Mouse (Mus musculus) myocyte (in vitro differentiated cells): ENCODE measurements around the gene Ercc6. TPM values are rescaled to one million over a fixed set of nuclear protein-coding genes. Genes with fewer than 3 reads are reported as not detected.

Experiments used
- H3K27me3 ChIP-seq: one replicate; pipeline ENCODE4 v1.6.1; 2011; ENCODE audit not compliant: control insufficient read depth, insufficient read depth, insufficient read length
- H3K36me3 ChIP-seq: one replicate; pipeline ENCODE4 v1.6.1; 2011; ENCODE audit not compliant: control insufficient read depth, insufficient read depth
- H3K4me2 ChIP-seq: one replicate; pipeline ENCODE4 v1.6.1; 2011; ENCODE audit warnings: low read depth, control low read depth
- H3K4me3 ChIP-seq: one replicate; pipeline ENCODE4 v1.5.1; 2011; ENCODE audit warnings: mild to moderate bottlenecking, control low read depth, moderate library complexity
- H3K79me2 ChIP-seq: one replicate; pipeline ENCODE4 v1.6.1; 2011; ENCODE audit not compliant: control insufficient read depth, insufficient read depth
- H3ac ChIP-seq: one replicate; pipeline ENCODE4 v1.6.1; 2011; ENCODE audit not compliant: control insufficient read depth, insufficient read length
- CEBPB ChIP-seq: IDR thresholded peaks from 2 replicates; pipeline ENCODE4 v1.6.1; 2011; ENCODE audit warnings: mild to moderate bottlenecking, moderate library complexity; ENCODE audit not compliant: poor library complexity, insufficient read depth, severe bottlenecking
- E2F4 ChIP-seq: IDR thresholded peaks from one replicate; pipeline ENCODE4 v1.6.1; 2011; ENCODE audit warnings: mild to moderate bottlenecking, control low read depth, moderate library complexity; ENCODE audit not compliant: insufficient read depth
- MAX ChIP-seq: IDR thresholded peaks from one replicate; pipeline ENCODE4 v1.6.1; 2011; ENCODE audit warnings: low read depth, mild to moderate bottlenecking, control low read depth
- MYOD1 ChIP-seq, 3 experiments: IDR thresholded peaks; one replicate each; pipeline ENCODE4 v1.6.1; 2011; ENCODE audit warnings: control low read depth in 2 of 3, low read depth in 2 of 3, mild to moderate bottlenecking in 2 of 3, moderate library complexity in 1 of 3; ENCODE audit not compliant: insufficient read length in 2 of 3, control insufficient read depth in 1 of 3
- MYOG ChIP-seq, 3 experiments: IDR thresholded peaks; one replicate each; pipeline ENCODE4 v1.6.1; 2011; ENCODE audit warnings: control low read depth in 2 of 3, low read depth in 2 of 3, mild to moderate bottlenecking in 2 of 3; ENCODE audit not compliant: insufficient read length in 2 of 3, control insufficient read depth in 1 of 3, insufficient read depth in 1 of 3
- POLR2A ChIP-seq: IDR thresholded peaks from one replicate; pipeline ENCODE4 v1.6.1; 2011; ENCODE audit warnings: low read depth, mild to moderate bottlenecking, control low read depth, moderate library complexity; ENCODE audit not compliant: insufficient read length
- POLR2AphosphoS2 ChIP-seq: IDR thresholded peaks from one replicate; pipeline ENCODE4 v1.6.1; 2011; ENCODE audit warnings: low read depth, control low read depth; ENCODE audit not compliant: insufficient read length
- REST ChIP-seq: IDR thresholded peaks from one replicate; pipeline ENCODE4 v1.6.1; 2011; ENCODE audit warnings: mild to moderate bottlenecking, control low read depth, moderate library complexity; ENCODE audit not compliant: insufficient read depth, insufficient read length
- SRF ChIP-seq: IDR thresholded peaks from one replicate; pipeline ENCODE4 v1.6.1; 2011; ENCODE audit warnings: low read depth; ENCODE audit not compliant: control insufficient read depth, insufficient read length
- TCF12 ChIP-seq: IDR thresholded peaks from one replicate; pipeline ENCODE4 v1.6.1; 2011; ENCODE audit warnings: mild to moderate bottlenecking, control low read depth; ENCODE audit not compliant: poor library complexity, insufficient read depth, severe bottlenecking
- TCF3 ChIP-seq: IDR thresholded peaks from one replicate; pipeline ENCODE4 v1.6.1; 2011; ENCODE audit warnings: low read depth, control low read depth; ENCODE audit not compliant: insufficient read length
- USF1 ChIP-seq: IDR thresholded peaks from one replicate; pipeline ENCODE4 v1.6.1; 2011; ENCODE audit warnings: low read depth, mild to moderate bottlenecking, control low read depth, moderate library complexity
- polyA plus RNA-seq: library from polyadenylated mRNA; unstranded; fragments of >200 nt; fragmentation: generic; extraction: Trizol; gene quantifications from one replicate; pipeline ENCODE4 v1.2.1, GENCODE M21; 2012; ENCODE audit warnings: missing spikeins

The Ercc6 gene
- polyA plus RNA-seq, 1 experiment, result 2.1 TPM

DNA sequence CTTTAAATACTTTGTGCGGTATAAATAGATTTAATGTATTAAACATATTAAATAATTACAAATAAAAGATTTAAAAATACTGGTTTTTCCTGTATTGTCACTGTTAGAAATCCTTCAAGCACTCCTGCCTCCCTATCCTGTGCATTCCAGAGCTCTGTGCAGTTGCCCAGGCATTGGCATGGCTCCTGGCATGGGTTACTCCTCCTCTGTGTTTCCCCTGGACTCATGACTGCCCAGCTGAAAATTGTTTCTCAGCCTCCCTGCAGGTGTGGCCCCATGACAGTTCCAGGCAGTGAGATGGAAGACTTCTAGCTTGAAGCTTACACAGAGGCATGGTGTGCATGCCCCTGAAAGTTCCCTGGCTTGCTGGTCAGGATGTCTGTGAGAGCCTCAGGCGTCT, 65.1 kb downstream of the Ercc6 start:
- Histone ChIP-seq H3K4me3 (no peak overlapping the region), H3K4me2 (no peak overlapping the region), H3K36me3 (peaks cover 17% of the 10 kb centered on the region), H3K27me3 (peaks cover 1% of the 10 kb centered on the region), H3K79me2 (no peaks in the 10 kb centered on the region), H3ac (no peak overlapping the region)
- no peak for TF ChIP-seq MAX
- no peak for TF ChIP-seq MYOG (IDR thresholded peaks at IDR 0.05; ENCODE audit: control insufficient read depth in 1 of 3, insufficient read depth in 1 of 3, insufficient read length in 2 of 3, low read depth in 2 of 3)
- no peak for TF ChIP-seq USF1
- TF ChIP-seq REST, result no peak
- TF ChIP-seq E2F4, result no peak
- TF ChIP-seq CEBPB, result no peak
- TF ChIP-seq POLR2A, result no peak
- TF ChIP-seq SRF, result no peak
- no peak for TF ChIP-seq MYOD1 (IDR thresholded peaks at IDR 0.05; ENCODE audit: control insufficient read depth in 1 of 3, insufficient read length in 2 of 3, low read depth in 2 of 3)
- TF ChIP-seq TCF3, result no peak
- no peak for TF ChIP-seq TCF12

DNA sequence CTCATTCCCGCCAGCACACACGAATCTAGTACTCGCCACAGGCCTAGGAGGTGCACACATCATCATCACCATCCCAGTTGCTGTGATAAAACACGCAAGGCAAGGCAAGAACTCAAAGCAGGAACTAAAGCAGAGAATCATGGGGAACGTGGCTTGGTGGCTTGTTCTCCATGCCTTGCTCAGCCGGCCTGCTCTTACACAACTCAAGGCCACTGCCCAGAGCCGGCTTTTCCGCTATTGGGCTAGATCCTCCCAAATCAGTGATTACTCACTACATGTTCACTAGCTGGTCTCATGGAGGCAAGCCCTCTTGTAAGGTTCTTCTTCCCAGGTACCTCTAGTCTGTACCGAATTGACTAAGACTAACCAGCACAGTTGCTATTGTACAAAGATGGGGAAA, 70.4 kb downstream of the Ercc6 start:
- H3K36me3 ChIP-seq, result no peaks in the 10 kb centered on the region
- H3ac ChIP-seq, result no peak overlapping the region
- peaks cover 19% of the 10 kb centered on the region for H3K27me3 ChIP-seq
- TF ChIP-seq CEBPB (no peak), SRF (no peak), MYOG (IDR thresholded peaks at IDR 0.05; ENCODE audit: control insufficient read depth in 1 of 3, insufficient read depth in 1 of 3, insufficient read length in 2 of 3, low read depth in 2 of 3) (no peak), REST (no peak), POLR2A (no peak), MAX (no peak), E2F4 (no peak), POLR2AphosphoS2 (no peak), USF1 (no peak), TCF12 (no peak), MYOD1 (IDR thresholded peaks at IDR 0.05; ENCODE audit: control insufficient read depth in 1 of 3, insufficient read length in 2 of 3, low read depth in 2 of 3) (no peak), TCF3 (no peak)
- no peak overlapping the region for H3K4me3 ChIP-seq
- H3K79me2 ChIP-seq, result no peaks in the 10 kb centered on the region
- H3K4me2 ChIP-seq, result no peak overlapping the region

DNA sequence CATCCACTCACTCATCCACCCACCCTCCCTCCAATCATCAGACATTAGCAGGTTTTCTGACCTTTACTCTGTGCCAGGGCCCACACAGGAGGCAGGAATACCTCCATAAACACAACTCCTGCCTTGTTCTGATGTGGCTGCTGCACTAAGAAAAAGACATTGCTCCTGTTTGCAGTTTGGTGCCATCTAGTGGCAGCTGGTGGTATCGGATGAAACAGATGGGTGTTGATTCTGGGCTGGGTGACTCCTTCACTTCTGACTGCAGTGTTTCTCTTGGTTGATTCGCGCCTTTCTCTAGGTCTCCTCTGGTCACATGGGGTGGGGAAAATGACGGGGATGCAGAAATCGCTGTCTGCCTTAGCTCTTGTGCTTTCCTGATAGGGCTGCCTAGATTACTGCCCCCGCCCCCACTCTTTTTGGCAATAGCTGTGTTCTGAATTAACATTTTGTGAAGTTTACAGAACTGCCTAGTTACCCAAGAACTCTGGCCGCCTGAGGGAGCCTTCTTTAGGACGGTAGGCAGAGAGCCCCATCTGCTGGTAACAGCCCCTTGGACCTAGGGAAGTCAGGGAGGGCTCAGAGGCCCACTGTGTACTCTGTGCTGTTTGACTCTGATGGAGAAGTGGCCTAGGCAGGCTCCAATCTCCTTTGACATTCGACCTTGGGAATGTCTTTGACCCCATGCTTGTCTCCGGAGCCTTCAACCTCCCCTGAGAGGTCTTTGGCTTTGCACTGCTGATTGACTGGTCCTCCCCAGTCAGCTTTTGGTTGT, 73.9 kb downstream of the Ercc6 start:
- Histone ChIP-seq H3K4me2 (no peak overlapping the region), H3K27me3 (peaks cover 51% of the 10 kb centered on the region), H3K4me3 (no peak overlapping the region), H3K79me2 (no peaks in the 10 kb centered on the region), H3K36me3 (no peaks in the 10 kb centered on the region), H3ac (no peak overlapping the region)
- TF ChIP-seq TCF12 (no peak), USF1 (no peak), MYOG (IDR thresholded peaks at IDR 0.05; ENCODE audit: control insufficient read depth in 1 of 3, insufficient read depth in 1 of 3, insufficient read length in 2 of 3, low read depth in 2 of 3) (no peak), REST (no peak), MAX (no peak), E2F4 (no peak), SRF (no peak), POLR2AphosphoS2 (no peak), POLR2A (no peak), MYOD1 (IDR thresholded peaks at IDR 0.05; ENCODE audit: control insufficient read depth in 1 of 3, insufficient read length in 2 of 3, low read depth in 2 of 3) (no peak), CEBPB (no peak), TCF3 (no peak)

DNA sequence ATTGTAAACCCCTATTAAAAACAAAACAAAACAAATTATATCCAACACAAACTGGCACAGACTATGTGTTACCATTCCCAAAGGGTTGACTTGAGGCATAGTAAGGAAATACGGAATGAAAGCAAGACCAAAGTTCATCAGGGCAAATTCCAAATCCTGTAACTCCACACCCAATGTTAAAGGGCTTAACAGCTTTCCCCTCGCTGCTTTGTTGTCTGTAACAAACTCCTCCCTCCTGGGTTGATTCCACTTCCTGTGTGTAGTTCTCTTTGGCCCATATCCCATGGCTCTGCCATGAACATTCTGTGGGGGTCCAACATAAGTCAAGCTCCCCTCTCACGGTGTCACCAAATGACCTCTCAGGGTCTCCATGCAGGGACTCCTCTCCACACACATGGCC, 77.1 kb downstream of the Ercc6 start:
- H3K4me2 ChIP-seq, result no peak overlapping the region
- TF ChIP-seq E2F4 (no peak), REST (no peak), MAX (no peak), MYOD1 (IDR thresholded peaks at IDR 0.05; ENCODE audit: control insufficient read depth in 1 of 3, insufficient read length in 2 of 3, low read depth in 2 of 3) (no peak), TCF12 (no peak), POLR2A (no peak), TCF3 (no peak), POLR2AphosphoS2 (no peak), USF1 (no peak), MYOG (IDR thresholded peaks at IDR 0.05; ENCODE audit: control insufficient read depth in 1 of 3, insufficient read depth in 1 of 3, insufficient read length in 2 of 3, low read depth in 2 of 3) (no peak), CEBPB (no peak), SRF (no peak)
- H3K79me2 ChIP-seq, result no peaks in the 10 kb centered on the region
- H3K27me3 ChIP-seq, result peaks cover 73% of the 10 kb centered on the region
- no peak overlapping the region for H3K4me3 ChIP-seq
- H3ac ChIP-seq, result no peak overlapping the region
- H3K36me3 ChIP-seq, result no peaks in the 10 kb centered on the region
